Mouse (Mus musculus) testis, adult 2 months (tissue): ENCODE measurements around the gene Rab5c.

Experiments
- CTCF ChIP-seq: fragments of 200-500 bp; IDR thresholded peaks from 2 replicates; pipeline ENCODE4 v1.5.1; 2012; ENCODE audit warnings: low read depth, mild to moderate bottlenecking, inconsistent platforms, low read length, moderate library complexity; ENCODE audit not compliant: control insufficient read depth, insufficient read depth, insufficient replicate concordance
- POLR2A ChIP-seq: fragments of 200-500 bp; IDR thresholded peaks from 2 replicates; pipeline ENCODE4 v1.6.1; 2012; ENCODE audit warnings: low read depth, mild to moderate bottlenecking, inconsistent platforms, low read length, moderate library complexity; ENCODE audit not compliant: control insufficient read depth

DNA sequence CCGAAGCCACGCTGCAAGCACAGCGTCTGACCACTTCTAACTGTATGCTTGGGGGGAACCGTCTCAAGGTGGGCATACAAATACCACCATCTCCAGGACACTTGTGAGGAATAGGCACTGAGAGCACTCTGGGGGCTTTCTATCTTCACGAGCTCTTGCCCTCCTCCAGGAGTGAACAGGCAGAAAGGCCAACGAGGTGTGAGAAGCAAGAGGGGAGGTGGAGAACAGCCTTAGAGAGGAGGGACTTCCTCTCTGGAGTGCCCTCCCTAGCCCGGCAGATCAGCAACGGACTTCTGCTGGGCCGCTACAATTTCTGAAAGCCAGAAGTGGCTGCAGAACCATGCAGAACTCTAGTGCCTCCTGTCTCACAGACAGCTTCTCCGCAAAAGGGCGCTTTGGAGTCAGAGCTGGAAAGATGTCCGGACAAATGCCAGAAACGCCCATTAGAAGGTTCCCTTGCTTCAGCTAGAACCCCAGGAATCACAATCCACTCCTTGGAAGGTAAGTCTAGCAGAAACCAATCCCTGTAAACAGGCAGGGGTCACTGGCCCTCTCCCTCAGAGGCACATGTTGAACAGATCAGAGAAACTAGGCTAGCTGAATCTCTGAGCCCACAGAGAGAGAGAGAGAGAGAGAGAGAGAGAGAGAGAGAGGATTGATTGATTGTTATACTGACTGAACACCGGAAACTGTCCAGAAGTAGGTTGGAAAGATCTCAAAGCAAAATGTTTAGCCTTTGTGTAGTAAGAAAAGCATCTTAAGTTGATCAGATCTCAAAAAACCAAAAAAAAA, 1.9 kb downstream of the Rab5c start:
- TF ChIP-seq CTCF: no peak
- no peak for TF ChIP-seq POLR2A
